Mouse (Mus musculus) left cerebral cortex, adult 11 months (tissue): Measurements from ENCODE around the gene Il6ra.

Experiments used
- DNase-seq: peaks from one replicate; pipeline ENCODE4 v3.0.0; 2022; ENCODE audit warnings: low spot score

Il6ra gene

DNA sequence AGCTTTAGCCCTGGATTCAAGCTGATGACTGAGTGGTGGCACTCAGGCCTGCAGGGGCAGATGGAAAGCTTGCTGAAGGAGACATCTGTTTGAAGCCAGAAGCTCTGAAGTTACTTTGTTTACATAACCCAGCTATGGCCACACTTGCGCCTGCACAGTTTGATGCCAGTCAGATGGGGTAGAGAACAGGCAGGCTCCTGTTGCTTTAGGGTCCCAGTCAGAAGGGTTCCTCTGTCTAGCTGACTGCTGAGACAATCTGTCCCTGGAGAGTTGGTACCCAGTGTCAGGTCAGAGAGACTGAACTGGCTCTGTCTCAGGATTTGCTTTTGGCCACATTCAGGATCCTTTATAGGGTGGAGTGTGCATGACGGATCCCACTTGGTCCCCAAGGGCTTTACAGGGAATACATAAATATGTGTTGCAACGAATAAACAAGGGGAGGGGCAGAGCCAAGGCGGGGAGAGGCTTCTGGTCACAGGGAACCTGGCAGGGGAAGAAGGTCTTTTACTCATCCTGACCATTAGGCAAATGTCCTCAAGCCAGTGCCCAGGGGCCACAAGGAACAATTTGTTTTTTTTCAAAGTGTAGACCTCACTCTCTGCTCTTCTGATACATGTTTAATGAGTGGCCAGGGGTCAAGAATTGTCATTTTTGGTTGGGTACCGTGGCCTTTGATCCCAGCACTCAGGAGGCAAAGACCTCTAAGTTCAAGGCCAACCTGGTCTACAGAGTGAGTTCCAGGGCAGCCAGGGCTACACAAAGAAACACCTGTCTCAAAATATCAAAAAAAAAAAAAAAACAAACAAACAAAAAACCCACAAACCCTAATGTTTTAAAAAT is 3.1 kb downstream of the Il6ra start:
- DNase-seq: no peak

DNA sequence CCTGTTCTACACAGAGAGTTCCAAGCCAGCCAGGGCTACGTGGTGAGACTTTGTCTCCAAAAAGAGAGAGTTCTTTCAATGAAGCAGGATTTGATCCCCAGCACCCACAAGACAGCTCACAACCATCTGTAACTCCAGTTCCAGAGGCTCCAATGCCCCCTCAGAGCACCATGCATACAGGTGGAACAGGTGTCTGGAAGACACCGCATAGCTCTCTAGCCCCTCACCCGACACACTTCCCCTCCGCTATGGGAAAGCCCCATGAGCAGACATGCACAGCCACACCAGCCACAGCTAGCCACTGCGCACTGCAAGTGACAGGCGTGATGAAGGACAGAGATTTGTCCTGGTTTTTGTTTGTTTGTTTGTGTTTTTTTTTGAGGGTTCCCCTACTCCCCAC is 4.2 kb downstream of the Il6ra start:
- DNase-seq: no peak

DNA sequence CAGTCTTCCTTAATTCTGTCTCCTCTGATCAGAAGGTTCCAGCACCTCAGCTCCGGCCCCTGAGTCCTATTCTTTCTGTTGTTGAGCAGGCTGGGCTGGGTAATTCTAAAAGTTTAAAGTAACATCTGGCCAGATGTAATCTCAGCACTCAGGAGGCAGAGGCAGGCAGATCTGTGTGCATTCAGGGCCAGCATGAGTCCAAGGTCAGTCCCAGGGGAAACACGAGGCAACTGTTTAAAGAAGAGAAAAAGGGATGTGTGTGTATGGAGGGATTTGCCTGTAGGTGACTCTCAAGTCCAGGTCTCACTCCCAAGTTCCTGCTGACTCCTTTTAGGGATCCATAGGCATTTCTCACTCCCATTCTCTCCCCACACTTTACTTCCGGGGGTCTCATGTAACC is 5.2 kb downstream of the Il6ra start:
- no peak for DNase-seq

DNA sequence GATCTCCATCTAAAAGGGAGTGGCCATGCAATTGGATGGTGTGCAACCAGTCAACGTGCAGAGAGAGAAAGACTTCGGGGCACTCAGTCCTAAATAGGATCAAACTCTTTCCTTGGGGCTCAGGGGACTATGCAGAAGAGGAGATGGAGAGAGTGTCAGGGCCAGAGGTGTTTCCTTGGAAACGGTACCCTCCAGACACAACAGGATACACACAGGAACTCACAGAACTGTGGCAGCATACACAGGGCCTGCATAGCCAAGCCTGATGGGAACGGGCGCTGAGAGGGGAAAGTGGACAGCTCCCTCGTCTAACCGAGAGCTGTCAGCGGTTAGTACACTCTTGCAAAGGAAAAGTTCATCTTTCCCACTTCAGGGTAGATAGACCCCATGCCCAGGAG is 13.5 kb downstream of the Il6ra start:
- DNase-seq: no peak

DNA sequence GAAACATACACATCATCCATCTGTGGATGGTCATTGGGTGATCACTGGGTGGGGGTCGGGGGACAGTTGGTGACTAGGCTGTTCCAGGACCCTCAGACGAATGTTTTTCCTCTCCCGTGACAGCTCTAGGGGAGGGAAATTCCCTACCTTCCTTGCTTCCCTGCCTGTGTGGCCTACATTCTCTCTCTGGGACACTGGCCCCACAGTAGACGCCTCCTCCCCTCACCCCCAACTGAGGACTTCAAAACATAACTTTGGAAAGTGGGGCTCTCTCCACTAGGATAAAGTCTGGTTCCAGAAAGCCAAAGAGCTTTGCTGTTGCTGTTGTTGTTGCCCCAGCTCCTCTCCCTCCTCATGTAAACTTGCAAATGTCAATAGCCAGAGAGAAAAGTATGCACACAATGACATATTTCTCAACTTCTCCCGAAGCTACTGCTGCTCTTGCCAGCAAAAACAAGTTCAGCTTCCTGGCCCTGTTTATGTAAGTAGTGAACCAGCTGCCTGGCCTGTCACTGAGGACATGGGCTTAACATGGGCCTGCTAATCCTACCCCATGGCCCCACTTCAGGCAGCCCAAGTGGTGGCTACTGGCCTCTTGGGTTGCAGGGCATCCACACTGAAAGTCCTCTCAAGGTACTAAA is 14.0 kb downstream of the Il6ra start:
- no peak for DNase-seq

DNA sequence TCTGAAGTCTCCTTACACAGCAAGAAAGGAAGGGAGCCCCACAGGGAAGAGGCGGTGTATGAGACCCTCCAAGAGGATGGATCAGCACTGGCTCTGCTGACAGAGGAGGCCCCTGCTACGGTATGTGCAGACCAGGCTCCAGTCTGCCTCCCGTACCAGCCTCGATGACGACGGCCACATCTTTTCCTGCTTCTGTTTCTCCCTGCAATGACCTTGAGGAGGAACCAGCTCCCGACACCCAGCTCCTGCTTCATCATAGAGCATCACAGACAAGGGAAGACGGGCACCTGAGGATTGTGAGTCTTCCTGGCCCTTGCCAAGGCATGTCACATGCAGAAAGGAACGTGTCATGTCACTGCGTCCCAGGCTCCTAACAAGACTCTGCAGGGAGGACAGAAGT is 15.0 kb downstream of the Il6ra start:
- no peak for DNase-seq

DNA sequence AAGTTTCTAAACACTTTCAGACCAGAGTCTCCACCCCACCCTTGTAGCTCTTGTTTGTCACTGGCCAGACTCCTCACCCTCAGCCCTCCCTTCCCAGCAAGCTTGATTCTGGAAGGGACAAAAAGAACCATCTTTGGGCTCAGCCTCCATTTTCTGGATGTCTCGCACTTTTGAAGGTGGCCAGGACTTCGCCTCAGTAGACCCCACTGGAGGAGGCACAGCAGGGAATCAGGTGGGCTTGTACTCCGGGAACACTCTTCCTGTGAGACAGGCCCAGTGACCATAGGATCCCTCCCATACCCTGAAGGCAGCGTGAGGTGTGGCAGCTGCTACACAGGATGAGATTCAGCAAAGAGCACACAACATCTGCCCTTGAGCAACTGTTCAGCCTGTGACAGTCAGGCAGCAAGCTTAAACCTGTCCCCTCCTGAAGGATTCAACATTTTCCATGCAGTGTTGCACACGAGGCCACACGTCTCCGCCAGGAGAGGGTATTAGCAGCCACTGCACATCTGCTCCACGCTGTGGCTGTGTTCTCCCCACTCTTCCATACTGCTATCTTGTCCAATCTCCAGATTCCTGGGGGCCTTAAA is 15.7 kb downstream of the Il6ra start:
- DNase-seq: no peak

DNA sequence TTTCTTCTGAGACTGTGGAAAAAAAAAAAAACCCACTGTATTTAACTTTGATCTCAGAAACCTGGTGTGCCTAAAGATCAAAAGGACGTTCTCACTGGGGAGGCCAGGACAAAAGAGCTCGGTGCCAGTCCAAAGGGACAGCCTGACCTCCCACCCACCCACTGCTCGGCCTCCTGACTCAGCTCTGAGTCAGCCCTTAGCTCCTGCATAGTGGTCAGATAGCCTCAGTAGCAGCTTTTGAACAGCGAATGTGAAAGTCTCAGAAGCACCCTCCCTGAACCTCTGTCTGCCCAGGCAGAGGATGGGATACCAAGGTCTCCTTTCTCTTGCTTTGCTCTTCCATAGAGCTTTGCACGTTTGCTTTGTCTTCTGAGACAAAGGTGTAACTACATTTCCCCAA is 16.4 kb downstream of the Il6ra start:
- no peak for DNase-seq

DNA sequence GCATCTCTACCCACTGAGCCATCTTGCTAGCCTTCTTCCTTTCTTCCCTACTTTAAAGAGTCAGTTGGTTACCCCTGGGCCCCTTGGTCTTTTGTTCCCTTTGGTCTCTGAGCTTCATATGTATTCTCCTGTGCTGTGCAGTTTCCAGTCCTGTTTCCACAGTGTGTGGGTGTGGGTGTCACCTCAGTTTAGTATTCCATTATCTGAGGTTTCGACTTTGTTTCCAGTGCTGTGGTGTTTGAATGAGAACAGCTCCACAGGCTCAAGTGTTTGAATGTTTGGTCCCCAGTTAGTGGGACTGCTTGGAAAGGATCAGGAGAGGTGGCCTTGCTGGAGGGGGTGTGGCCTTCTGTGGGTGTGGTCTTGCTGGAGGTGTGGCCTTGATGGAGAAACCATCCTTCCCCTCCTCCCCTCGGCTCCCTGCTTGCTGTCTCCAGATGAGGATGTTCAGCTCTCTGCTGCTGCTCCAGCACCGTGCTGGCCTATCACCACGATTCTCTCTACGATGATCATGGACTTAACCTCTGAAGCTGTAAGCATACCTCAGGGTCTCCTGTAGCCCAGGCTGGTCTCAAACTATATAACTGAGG is 20.4 kb downstream of the Il6ra start:
- no peak for DNase-seq

DNA sequence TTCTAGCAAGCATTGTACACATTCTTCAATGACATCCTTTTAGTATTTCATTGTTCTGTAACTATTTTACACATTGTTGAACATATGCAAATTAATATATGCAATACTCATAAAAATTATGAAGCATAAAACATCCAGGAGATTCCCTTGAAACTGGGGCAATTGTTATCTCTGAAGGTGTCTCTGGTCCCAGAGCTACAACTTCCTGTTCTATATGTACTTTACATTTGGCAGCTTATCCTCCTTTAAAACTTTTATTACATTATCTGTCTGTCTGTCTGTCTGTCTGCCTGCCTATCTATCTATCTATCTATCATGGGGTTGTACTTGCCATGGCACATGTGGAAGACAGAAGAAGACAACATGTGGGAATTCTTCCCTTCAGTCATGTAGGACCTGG is 21.3 kb downstream of the Il6ra start:
- DNase-seq: no peak

DNA sequence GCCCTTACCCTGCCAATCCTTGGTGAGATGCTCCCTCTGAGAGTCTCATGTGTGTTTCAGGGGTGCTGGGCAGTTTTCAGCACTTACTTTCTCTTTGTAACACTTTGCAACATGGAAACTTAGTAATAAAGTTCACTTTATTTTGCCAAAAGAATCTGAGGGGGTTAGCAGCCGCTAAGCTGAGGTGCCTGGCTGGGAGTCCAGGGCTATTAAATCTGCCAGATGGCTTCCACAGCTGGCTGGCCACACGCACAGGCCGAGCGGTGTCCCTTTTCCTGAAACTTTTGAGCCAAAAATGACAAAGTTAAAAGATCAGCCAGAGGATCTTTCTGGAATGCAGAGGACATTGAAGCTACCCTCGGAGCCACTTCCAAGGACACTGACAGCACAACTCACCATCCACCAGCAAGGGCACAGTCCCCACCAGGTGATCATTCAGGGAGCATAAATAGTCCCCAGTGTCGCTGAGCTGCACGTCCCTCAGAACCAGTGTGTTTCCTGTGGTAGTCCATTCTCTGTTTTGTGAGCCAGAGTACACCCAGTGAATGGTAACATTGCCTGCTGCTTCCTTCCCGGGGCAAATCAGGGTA is 23.1 kb downstream of the Il6ra start:
- DNase-seq: no peak

DNA sequence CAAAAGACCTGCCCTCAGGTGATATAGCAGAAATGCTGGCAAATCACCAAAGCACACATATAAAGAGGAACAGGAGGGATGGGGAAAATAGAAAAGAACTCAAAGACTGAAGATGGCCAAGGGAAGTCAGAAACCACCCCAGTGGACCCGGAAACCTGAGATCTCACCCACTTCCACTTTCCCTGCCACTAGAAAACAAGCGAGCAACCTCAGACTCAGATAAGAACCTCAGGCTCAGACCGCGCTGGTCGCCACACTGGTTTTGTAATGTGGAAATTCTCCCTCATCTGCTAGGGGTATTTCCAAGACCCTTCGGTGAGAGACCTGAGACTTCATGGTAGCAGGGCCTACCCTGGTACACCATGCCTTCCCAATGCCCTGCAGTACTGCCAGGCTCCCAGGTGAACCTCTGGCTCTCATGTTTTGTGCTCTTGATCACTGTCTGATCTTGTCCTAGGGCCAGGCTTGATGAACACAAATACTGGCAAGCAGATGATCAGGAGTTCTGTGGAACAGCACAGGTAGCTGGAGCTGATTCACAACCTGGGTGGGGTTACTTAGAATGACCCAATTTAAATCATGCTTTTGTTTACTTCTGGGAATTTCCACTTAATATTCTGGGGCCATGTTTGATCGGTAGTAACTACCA is 25.3 kb downstream of the Il6ra start:
- no peak for DNase-seq

DNA sequence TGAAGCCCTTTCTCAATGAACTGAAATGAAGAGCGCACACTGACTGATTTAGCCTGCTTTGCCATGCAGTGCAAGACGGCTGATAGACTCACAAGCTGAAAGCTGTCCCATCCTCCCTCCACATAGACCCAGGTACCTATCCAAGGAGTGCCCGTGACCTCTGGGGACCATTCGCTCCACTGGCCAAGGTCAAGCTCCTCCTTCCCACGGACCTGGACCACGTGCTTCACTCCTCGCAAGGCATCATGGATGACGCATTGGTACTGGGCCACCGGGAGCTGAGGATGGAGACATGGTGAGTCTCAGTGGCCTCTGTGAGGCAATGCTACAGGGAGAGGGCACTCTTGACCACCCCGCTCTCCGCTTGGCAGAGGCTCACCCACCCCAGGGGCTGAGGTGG is 27.2 kb downstream of the Il6ra start:
- DNase-seq: no peak

DNA sequence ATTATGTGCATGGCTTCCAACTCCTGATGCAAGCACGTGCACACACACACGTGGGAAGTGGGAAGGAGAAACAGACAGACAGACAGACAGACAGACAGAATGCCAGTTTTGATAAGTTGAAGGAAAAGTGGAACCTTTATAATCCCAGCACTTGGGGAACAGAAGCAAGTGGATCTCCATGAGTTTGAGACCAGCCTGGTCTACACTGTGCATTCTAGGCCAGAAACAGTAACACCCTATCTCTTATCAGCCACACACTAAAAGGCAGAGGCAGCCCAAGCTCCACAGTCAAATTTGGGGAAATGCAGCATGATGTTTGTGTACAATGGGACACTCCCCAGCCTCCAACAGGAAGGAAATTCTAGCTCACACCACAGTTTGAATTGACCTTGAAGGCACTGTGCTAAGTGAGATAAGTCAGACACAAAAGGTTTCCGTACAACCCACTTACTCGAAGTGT is 29.4 kb downstream of the Il6ra start:
- no peak for DNase-seq

DNA sequence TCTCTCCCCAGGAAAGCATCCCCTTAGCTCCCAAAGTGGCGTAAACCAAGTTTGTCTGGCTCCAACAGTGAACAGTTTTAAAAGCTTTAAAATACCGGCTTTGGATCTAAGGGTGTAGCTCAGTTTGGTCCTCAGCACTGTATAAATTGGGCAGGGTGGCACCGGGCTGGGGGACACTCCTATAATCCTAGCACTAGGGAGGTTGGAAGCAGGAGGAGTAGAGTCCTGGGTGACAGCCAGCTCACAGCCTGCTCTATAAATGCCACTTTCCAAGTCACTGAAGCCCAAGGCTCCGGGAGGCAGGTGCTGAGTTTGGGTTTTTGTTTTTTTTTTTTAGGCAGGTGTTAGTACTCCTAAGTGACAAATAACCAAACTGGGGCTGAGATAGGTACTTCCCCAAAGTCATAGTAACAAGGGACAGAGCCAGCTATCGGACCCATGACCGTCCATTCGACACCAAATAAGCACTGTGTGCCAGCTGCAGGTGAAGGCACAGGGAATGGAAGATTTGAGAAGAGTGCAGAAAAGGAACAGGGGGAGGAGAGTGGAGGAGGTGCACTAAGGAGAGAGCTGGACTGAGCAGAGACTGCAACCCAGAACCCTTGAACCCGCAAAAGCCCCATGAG is 30.3 kb downstream of the Il6ra start:
- DNase-seq: no peak

DNA sequence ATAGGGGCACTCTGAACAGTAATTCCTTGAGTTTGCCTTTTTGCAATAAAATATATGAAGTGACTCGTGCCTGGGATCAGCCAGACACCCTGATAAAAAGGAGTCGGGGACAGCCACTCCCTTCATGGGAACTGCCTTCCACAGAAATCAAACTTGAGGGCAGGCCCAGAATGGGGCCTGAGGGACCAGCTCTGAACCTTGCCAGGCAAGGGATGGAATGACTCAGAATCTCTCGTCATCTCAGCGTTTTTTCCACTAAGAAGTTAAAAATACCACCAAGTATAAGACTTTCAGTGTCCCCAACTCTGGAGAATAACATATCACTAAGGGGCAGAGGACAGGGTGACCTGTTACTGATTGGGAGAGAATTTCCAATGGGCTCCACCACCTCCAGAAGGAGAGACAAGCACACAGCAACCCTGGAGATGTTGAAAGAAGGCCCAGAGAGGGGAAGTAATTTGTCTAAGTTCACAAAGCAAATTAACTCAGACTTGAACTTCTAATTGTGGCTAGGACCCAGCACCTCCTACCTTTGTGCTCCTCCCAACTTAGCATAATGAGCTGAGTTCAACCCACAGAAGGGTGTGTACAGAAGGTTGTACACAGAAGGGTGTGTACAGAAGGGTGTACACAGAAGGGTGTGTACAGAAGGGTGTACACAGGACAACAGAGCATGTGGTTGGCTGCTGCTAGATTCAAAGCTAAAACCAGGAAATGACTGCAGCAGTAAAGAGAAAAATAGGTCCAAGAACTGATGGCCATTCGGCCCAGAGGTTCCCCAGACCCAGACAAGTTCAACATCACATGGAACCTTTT is 32.8 kb downstream of the Il6ra start:
- DNase-seq: no peak

DNA sequence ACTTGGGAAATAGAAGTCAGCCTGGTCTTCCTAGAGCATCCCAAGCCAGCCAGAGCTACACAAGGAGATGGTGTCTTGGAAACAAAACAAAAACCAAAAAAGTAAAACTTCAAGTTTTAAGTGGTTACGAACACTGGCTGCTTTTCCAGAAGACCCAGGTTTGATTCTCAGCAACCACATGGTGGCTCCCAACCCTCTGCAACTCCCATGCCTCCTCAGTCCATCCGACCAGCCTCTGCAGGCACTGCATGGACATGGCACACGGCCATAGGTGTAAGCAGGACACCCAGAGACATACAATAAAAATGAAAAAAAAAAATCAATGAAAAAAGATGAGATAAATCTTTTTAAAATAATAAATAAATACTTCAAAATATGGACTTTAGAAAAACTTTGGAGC is 33.7 kb downstream of the Il6ra start:
- DNase-seq: no peak

DNA sequence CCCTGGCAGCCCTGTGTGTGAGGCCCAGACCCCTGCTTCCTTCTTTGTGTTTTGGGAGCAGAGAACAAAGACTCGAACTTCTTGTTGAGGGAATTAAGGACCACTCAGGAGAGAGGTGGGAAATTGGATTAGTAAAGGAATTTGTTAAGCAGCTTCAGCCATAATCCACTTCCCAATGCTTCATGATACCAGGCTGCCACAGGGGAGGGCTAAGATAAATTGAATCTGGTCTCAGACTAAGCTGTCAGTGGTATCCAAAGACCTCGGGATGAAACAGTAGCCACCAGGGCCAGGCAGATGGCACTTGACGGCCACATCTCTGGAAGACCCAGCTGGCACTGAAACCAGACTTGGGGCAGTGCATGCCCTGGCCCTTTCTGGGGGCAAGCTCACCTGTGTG is 34.5 kb downstream of the Il6ra start:
- DNase-seq: no peak

DNA sequence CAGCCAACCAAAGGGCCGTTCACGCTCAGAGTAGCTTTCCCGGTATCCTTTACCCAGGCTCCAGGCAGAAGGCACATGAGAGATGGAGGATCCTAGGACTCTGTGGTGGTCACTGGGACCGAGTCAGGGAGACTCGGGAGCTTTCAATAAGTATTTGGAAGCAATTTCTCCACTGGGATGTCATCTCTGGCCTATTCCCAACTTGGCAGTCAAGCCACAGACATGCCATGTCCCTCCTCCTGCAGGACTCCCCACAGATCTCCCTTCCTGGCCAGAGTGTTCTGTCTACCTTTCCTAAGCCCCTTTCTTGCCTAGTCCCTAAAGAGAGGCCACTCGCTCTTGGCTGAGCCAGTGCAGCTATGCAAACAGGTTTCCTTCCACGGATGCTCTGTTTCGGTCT is 35.9 kb downstream of the Il6ra start:
- DNase-seq: no peak

DNA sequence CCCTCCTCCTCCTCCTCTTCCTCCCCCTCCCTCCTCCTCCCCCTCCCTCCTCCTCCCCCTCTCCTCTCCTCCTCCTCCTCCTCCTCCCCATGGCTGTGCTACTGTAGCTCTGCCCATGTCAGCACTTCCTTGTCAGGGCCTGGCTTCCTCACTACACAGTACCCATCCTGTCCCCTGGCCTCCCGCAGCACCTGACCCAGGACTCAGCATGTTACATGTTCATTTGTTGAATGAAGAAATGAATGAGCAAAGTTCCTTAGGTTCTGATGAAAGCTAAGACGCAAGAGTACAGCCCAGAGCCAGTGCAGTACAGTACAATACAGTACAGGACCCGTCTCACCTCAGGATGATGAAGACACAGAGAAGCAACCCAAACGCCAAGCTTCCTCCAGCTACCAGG is 36.5 kb downstream of the Il6ra start:
- no peak for DNase-seq

DNA sequence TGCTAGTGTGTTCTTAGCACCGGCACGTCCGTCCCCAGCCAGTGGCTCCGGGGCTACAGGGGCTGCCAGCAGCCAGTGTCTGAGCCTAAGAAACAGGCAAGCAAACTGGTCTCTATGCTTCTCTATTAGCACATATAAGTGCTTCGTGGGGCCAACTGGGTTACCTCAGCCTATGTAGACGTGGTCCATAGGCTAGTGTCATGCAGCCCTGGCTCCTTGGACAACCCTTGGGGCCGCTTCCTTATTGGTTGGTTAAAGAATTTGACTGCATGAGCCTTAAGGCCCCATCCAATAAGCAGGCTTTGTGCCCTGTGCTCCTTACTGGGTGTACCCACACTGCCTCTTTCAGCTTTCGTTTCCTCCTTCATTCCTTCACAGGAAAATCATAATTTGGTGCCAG is 37.2 kb downstream of the Il6ra start:
- DNase-seq: no peak
